Mouse (Mus musculus) ovary, postnatal 10 days (tissue): Measurements from ENCODE around the gene Iyd.

ENCODE experiments used
- DNase-seq: peaks from one replicate; pipeline ENCODE4 v3.0.0; 2022; ENCODE audit warnings: low spot score

Iyd gene

DNA sequence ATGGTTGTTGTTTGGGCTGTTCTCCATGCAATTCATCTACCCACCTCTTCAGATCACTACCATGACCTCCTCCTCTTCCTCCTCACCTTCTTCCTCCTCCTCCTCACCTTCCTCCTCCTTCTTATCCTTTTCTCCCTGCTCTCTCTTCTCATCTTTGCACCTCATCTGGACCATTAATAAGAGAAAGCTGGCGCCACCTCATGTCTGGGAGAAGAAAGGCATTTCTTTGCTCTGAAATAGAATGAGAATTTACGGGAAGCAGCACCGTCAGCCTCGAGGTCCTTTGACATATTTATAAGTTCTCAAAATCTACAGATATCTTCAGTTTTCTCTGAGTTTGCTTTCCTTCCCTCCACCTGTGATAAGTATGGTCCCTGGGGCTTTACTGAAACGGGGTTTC lies 15.1 kb downstream of the Iyd start:
- DNase-seq = no peak

DNA sequence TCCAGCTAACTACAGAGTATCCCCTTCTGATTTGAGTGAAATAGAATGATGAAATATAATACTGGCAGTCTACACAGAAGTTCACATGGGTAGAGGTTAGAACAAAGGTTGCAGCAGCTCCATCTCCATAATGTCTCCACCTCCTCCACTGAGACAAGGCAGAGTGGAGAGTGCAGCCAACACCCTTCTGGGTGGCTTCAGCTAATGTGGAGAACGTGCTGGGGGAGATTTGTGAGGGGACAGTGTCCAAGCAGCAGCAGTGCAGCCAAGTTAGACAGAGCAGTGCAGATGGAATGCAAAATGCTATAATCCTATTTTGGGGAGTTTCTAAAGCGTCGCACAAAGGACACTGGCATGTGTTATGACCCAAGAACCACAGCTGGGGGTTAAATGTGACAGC lies 16.5 kb downstream of the Iyd start:
- DNase-seq = no peak

DNA sequence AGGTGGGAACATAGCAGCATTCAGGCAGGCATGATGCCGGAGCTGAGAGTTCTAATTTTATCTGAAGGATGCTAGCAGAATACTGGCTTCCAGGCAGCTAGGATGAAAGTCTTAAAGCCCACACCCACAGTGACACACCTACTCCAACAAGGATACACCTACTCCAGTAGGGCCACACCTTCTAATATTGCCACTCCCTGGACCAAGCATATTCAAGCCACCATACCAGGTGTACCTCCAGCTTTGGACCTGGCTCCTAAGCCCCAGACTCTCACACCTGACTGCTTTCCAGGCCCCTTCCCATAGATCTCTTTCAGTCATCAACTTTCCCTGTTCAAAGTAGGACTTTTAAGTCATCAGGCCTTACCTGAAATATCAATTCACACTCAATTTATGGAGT lies 19.1 kb downstream of the Iyd start:
- DNase-seq = no peak

DNA sequence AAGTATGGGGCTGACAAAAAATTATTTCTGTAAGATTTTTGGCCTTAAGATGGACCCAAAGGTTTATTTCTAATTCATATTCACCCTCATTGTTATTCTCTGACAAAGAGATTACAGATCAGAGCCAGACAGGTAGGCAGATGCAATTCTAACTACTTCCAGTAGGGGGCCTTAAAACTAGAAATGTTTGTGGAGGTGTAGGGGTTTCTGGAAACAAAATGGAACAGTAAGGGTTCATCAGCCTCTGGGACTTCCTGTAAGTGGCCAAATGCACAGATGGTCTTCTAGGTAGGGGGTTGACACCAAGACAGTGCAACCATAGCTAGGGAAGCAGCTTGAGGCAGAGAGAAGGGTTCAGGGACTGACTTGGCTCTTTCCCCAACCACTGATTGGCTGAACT lies 22.1 kb downstream of the Iyd start:
- no peak for DNase-seq

DNA sequence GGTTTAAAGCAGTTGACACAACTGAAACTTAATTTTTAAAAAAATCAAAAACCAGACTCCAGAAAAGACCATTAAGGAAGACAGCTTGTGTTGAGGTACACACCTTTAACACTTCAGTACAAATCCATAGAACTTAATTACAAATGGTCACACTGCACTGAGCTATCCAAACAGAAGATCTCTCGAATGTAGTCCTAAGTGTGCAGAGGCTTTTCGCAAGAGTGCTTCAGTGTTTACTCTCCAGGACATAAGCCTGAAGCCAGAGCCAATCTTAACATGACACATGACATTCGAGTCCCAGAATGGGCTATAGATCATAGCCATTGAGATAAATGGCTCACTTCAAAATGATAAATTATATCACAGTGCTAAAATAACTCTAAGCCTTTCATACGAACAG lies 25.1 kb downstream of the Iyd start:
- DNase-seq = no peak

DNA sequence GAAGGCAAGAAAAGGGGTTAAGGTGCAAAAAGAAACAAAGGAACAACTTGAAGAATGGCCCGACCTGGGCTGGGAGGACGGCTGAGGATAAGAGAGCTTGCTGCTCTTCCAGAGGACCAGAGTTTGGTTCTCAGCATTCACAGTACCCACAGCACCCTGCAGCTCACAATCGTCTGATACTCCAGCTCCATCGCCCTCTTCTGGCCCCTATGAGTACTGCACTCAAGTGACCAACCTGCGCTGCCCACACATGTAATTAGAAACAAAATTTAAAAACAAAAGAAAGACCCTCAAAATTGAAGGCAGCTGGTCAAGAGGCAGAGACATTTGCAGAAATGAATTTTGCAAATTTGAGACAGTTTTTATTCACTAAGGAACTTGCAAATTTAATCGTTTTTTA lies 27.8 kb downstream of the Iyd start:
- no peak for DNase-seq

DNA sequence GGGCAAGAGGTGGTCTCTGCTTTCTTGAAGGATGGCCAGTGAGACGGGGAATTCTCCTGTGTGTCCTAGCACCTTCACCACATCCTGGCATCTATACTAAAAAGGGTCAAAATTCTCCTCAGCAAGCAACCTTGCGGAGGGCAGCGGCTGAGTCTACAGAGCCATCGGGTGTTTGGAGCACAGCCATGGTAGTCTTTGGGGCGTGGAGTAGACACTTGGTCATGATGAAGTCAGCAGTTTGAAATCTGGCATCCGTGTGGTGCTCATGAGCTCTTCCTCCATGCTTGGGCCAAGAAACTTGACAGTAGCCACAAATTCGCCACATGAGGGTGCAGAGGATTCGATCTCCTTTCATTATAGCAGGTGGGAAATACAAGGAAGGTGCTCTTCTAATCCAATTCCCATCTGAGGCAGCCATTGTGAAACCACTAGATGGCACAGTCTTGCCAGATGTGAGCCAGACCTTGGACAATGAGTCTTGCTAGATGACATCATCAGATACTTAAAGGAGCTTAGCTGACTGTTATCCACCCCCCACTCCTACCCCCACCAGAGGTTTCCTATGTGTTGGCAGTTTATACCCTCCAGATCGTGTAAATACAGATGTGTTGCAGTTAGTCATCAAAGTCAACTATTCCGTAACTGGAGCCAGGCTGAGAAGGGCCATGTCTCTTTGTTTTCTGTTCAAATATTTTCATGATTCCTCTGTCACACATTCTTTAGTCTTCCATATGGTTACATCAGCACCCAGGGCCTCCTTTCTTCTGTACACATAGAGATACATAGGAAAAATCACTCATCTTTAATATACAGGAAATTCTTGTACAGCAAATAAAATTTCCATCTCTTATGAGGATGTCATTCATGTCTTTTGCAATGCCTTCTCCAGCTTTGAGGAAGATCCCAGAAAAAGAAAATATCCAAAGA lies 32.9 kb downstream of the Iyd start:
- no peak for DNase-seq

DNA sequence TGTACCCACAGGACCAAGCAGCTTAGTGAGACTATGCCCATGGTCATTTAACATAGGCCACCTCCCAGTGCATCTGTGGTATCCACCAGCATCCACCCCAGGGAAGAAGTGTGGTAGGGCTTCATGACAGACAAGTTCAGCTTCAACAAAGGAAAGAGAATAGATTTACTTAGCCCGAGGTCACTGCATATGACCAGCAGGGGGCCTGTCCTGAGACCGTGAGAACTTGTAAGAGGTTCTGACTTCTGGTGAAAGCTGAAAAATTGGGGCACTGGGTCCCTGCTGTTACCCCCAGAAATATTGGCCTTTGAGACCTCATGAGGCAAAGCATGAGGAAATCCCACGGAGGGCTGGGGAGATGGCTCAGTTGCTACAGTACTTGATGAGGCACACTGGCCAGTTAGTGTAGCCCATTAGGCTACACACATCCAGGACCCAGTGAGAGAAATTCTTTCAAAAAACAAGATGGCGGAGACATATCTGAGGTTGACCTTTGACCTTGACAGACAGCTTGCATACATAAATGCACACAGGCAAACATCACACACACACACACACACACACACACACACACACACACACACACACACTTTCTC lies 34.0 kb downstream of the Iyd start:
- DNase-seq = no peak

DNA sequence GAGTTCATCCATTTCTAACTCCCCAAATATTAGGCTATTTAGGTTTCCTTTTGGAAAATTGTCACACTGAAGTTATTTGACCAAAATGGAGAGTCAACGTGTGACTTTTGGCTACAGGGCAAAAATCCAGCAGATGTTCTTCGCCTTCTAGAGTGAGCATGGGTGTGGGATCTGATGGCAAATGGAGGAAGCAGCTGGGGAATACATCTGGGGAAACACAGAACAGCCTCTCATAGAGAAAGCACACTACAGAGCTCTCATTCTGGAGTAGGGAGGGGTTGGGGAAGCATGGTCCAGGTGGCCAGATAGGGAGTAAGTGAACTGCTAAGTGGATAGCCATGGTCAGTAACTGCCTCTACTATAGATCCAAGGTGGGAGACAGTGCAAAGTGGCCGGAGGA lies 50.6 kb downstream of the Iyd start:
- no peak for DNase-seq

DNA sequence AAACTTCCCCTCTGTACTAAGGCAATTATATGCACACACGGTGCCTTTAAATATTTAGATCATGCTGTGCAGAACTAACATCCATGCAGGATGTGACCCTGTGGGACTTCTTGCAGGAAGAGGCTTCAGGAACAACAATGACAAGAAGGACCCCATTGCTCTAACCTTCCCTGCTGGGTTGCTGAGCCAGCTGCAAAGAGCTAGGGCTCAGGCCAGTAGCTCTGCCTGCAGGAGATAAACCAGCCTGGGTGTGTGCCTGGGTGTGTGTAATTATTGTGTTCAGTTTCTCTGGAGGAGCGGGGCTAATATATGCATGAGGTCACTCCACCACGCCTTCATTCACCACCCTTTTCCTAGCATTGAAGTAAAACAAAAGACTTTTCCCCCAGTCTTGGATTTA lies 51.8 kb downstream of the Iyd start:
- no peak for DNase-seq

DNA sequence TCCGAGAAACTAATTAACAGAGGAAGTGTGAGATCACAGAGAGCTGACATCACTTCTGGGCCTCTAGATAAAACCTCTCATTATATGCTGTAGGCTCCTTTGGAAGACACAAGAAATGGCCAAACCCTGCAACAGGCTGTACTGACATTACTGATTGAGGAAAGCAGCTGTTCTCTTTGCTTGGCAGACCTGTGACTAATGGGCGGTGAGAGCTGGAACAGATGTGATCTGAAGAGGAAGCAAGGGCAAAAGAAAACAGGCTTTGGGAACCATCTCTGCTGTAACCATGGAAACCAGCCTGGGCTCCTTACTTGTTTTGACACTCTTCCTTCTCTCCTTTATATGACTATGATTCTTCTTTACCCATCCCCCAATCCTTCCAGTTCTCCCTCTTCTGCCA lies 56.7 kb downstream of the Iyd start:
- no peak for DNase-seq

DNA sequence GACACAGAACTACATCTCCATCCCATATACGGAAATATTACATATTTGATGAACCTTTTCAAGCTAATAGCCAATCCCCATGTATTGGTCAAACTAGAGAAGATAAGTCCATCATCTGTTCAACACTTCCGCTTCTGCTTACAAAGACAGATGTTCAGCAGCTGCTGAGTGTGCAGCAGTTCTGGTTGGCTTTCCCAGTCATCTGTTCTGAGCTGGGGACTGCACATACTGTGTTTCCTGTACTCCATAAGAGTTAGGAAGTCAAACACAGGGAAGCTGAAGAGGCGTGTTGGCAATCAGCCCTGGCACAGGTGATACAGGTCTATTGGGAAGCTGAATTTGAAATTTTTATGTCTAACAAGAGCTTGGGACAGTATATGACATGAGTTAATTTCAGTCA lies 57.7 kb downstream of the Iyd start:
- no peak for DNase-seq
